Mouse (Mus musculus) cerebellum, adult (tissue): ENCODE results near the gene Cacng6.

ENCODE experiments used
- ATAC-seq: cut with Nextera tagmentation; 2 replicates; pipeline ENCODE4 v1.9.2; 2017; ENCODE audit warnings: mild to moderate bottlenecking, moderate library complexity, mixed read lengths; ENCODE audit not compliant: insufficient number of reproducible peaks, low FRiP score, low TSS enrichment

Cacng6 gene

GRCm38 (mm10) chr7:3415378-3415777 lies 8.6 kb upstream of the Cacng6 start:
- ATAC-seq: no peak

GRCm38 (mm10) chr7:3419941-3420340 lies 4.1 kb upstream of the Cacng6 start:
- no peak for ATAC-seq

- no peak for ATAC-seq
Observed at GRCm38 (mm10) chr7:3420466-3420865, 3.5 kb upstream of the Cacng6 start.

- no peak for ATAC-seq
Observed at GRCm38 (mm10) chr7:3421297-3421696, 2.7 kb upstream of the Cacng6 start.

DNA sequence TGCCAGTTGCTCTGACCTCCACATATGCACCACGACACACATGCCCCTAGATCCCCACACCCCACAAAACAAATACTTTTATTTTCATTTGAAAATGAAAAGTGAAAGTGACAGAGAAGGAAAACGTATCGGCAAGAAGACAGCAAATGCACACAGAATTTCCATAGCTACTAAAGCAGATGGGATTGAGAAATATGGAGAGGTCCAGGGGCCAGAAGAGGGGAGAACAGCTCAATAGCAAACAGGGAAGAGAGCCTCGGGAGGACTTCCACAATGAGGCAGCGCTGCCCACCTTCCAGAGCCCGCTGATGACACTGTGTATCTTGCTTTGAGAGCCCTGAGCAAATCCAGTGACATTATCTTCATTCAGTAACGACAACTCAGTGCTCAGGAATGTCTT lies 1.9 kb upstream of the Cacng6 start:
- ATAC-seq: no peak

DNA sequence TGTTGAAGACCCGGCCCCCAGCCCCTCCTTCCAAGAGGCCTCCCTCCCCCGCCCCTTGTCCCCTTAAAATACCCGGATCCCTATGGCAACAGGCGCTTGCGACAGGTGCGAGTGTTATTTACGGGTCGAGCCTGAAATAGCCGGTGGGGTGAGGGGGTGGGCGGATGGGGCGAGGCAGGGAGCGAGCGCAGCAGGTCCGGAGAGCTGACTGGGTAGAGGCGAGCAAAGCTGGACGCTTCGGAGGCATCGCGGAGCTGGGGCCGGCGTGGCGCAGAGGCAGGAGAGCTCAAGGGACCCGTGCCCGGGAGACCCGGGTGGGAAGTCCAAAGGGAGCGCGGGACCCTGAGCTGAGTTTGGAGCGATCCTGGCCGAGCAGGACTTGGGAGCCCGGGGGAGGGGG lies 565 bp upstream of the Cacng6 start:
- ATAC-seq: no peak

- no peak for ATAC-seq
Observed at GRCm38 (mm10) chr7:3425141-3425540, 1.1 kb downstream of the Cacng6 start.

DNA sequence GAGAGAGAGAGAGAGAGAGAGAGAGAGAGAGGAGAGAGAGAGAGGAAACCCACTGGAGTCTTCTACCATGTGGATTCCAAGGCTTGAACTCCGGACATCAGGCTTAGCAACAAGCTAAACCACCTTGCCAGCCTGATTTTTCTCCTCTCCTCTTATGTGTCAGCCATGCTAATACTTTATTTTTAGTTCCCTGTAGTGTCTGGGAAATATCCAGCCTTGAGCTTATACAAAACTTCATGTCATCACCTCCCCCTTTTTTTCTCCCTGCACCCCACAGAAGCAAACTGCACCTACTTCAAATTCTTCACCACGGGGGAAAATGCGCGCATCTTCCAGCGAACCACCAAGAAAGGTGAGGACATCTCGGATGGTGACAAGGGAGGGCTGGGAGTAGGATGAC lies 6.2 kb downstream of the Cacng6 start:
- no peak for ATAC-seq

DNA sequence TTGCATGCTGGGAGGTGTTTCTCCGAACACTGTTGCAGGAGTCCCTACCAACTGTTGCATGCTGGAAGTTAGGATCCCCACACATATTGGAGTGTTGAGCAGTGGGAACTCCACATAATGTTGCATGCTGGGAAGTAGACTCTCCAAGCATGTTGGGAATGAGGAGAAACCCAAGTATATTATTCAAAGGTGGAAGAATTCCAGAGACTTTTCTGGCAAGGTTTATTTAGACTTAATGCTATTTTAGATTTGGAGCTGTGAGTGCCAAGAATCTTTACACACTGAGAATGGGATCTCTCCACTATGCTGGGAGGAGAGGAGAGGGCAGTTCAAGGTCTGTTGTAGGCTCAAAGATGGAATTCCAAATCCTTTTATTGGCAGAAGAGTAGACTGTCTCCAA lies 8.1 kb downstream of the Cacng6 start:
- no peak for ATAC-seq

- no peak for ATAC-seq
Observed at GRCm38 (mm10) chr7:3437941-3438340, 13.9 kb downstream of the Cacng6 start.

GRCm38 (mm10) chr7:3439984-3440383 lies 16.0 kb downstream of the Cacng6 start:
- no peak for ATAC-seq

DNA sequence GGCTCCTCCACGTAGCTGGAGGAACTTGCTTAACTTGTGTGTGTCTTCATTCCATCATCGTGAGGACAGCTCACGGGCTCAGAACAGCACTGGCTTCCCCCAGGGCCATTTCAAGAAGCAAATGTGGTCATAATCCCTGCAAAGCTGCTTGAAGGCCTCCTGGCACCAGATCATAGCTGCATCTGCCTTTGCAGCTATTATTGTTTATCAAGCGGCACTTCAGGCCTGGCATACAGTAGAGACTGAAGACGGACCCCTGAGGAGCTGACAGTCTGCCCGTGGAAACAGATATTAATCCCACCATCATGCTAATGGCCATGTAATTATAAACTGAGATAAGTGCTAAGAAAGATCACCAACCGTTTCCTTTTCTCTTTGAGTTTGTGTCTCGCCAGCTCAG lies 16.5 kb downstream of the Cacng6 start:
- ATAC-seq: no peak

DNA sequence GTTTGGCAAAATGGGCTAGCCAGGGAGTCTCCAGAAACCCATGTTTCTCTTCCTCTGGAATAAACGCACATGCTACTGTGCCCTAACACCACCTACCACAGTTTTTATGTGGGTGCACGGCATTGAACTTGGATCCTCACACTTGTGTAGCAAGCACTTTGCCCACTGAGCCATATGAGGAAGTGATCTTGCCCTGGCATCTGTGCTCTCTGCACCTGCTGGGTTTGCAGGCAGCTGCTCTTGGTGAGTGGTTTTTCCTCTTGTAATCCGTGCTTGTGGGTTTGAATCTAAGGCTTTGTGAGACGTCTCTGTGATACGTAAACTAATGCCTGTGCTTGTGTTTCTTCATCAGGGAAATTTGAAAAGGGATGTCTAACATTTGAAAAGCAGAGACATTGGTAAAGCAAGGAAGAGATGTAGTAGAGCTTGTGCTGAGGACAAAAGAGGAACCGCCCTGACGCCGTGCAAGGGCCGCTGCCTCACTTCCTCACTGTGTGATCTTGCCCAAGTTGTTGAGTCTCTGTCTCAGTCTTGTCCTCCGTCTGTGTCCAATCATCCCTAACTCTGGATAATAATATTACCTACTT lies 18.6 kb downstream of the Cacng6 start:
- no peak for ATAC-seq

GRCm38 (mm10) chr7:3444678-3445077 lies 20.7 kb downstream of the Cacng6 start:
- no peak for ATAC-seq

DNA sequence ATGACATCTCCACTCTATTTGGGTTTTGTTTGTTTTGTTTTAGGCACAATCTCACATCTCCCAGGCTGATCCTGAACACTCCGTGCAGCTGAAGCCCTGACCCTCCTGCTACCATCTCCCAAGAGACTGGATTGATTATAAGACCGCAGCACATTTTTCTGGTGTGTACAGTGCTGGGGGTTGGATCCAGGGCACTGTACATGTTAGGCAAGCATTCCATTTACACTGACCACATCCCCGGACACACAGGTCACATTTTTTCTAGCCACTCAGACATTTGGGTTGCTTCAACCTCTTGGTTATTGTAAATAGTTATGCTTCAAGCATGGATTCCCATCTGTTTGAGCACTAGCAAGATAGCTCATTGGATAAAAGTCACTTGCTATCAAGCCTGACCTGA lies 22.6 kb downstream of the Cacng6 start:
- no peak for ATAC-seq

- ATAC-seq: no peak
Observed at GRCm38 (mm10) chr7:3447026-3447425, 23.0 kb downstream of the Cacng6 start.

DNA sequence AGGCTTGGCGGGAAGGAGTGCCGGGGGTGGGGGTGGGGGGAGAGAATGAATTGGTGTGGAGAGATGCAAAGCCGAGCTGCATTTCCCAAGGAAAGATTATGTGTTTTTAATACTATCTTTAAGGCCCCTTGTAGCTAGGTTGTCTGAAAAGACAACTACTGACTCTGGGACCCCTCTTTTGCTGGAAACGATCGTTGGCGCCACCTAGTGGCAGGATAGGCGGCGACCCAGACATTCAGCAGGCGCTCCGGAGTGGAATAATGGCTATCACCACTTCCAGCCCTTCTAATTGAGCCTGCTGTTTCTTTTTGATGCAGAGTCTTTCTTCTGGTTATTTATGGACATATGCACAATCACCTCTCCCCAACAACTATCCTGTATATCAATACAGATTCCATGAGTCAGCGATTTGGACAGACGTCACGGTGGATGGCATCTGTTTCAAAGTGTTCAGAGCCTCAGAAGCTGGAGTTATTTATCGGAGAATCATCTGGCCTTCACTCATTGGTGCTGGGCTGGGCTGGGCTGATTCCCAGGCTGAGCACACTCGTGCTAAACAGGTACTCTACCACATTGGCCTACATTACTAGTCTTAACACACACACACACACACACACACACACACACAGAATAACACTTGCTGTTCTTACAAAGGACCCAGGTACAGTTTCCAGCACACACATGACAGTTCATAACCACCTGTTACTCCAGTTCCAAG lies 24.9 kb downstream of the Cacng6 start:
- no peak for ATAC-seq

- ATAC-seq: no peak
Observed at GRCm38 (mm10) chr7:3450671-3451070, 26.7 kb downstream of the Cacng6 start.

GRCm38 (mm10) chr7:3451161-3451560 lies 27.2 kb downstream of the Cacng6 start:
- no peak for ATAC-seq

- no peak for ATAC-seq
Observed at GRCm38 (mm10) chr7:3452821-3453485, 29.0 kb downstream of the Cacng6 start.

- no peak for ATAC-seq
Observed at GRCm38 (mm10) chr7:3453486-3454183, 29.6 kb downstream of the Cacng6 start.
